Mouse (Mus musculus) lung, embryonic 14.5 days (tissue): Measurements from ENCODE around the gene Hoxa4. TPM values are rescaled to one million over a fixed set of nuclear protein-coding genes. Genes with fewer than 3 reads are reported as not detected.

Source experiments
- ATAC-seq: fragments of 200-750 bp; cut with Nextera tagmentation; 2 replicates; pipeline ENCODE4 v1.8.0; 2017; ENCODE audit warnings: mild to moderate bottlenecking, moderate TSS enrichment, moderate library complexity; ENCODE audit not compliant: insufficient read depth
- DNase-seq: peaks from one replicate; pipeline ENCODE4 v3.0.0-alpha.2; 2015
- H3K27ac ChIP-seq: fragments of 300-500 bp; sonication (generic); 2 replicates; pipeline ENCODE4 v1.5.1; 2014; ENCODE audit warnings: low read depth, mild to moderate bottlenecking, moderate library complexity
- H3K27me3 ChIP-seq: fragments of 300-500 bp; sonication (generic); 2 replicates; pipeline ENCODE4 v1.6.1; 2014; ENCODE audit warnings: low read length, control low read depth; ENCODE audit not compliant: insufficient read depth
- H3K36me3 ChIP-seq: fragments of 300-500 bp; sonication (generic); 2 replicates; pipeline ENCODE4 v1.6.1; 2014; ENCODE audit warnings: control low read depth; ENCODE audit not compliant: insufficient read depth
- H3K4me1 ChIP-seq: fragments of 300-500 bp; sonication (generic); 2 replicates; pipeline ENCODE4 v1.6.1; 2014; ENCODE audit warnings: antibody characterized with exemption, control low read depth; ENCODE audit not compliant: insufficient read depth
- H3K4me2 ChIP-seq: fragments of 300-500 bp; sonication (generic); 2 replicates; pipeline ENCODE4 v1.6.1; 2014; ENCODE audit warnings: mild to moderate bottlenecking
- H3K4me3 ChIP-seq: fragments of 300-500 bp; sonication (generic); 2 replicates; pipeline ENCODE4 v1.5.1; 2014; ENCODE audit warnings: low read depth, low read length
- H3K9ac ChIP-seq: fragments of 300-500 bp; sonication (generic); 2 replicates; pipeline ENCODE4 v1.6.1; 2014
- H3K9me3 ChIP-seq: fragments of 300-500 bp; sonication (generic); 2 replicates; pipeline ENCODE4 v1.6.1; 2016; ENCODE audit warnings: low read depth, low read length, control low read depth
- CTCF ChIP-seq: IDR thresholded peaks from 2 replicates; pipeline ENCODE4 v1.5.1; 2016; ENCODE audit warnings: antibody characterized with exemption, low read depth
- WGBS: fragments of 180-500 bp; shearing (Covaris S2); extraction: QIAGEN DNeasy Blood & Tissue Kit; methylation state at CpG from one replicate; pipeline ENCODE4 v1.1.7; 2014; 5-methylcytosine and 5-hydroxymethylcytosine counted together
- polyA plus RNA-seq: library from polyadenylated mRNA; unstranded; fragments of >200 nt; fragmentation: Nextera tagmentation; extraction: Ambion mirVana; gene quantifications from 2 replicates; pipeline ENCODE4 v1.2.1, GENCODE M21; 2014

Gene Hoxa4
- polyA plus RNA-seq, 1 experiment from 2014 or later, result 7.0 TPM

GRCm38 (mm10) chr6:52213119-52213986, 21.8 kb upstream of the Hoxa4 start, which contains the start of the genes Hoxa3 and Gm28308:
Hoxa3 (minus strand) TSS chr6:52213336.
Gm28308 (minus strand) TSS chr6:52213339.
- H3K27me3 ChIP-seq, result peaks cover 98% of the 10 kb centered on the region
- no peak for TF ChIP-seq CTCF
- peak within 1 kb of the TSS; percentile 43 for H3K4me3 ChIP-seq
- DNase-seq (peak; percentile 80), ATAC-seq (peak; percentile 21; the same call in 1 of the 2 replicates)
- peak within 1 kb of the TSS; percentile 87 for H3K4me2 ChIP-seq
- H3K36me3 ChIP-seq, result no peaks in the 10 kb centered on the region
- 9% methylated on average over 38 of the region's 38 CpGs for WGBS
- H3K27ac ChIP-seq, result peak within 1 kb of the TSS; percentile 85; the same call in 1 of the 2 replicates
- H3K9me3 ChIP-seq, result no peaks in the 10 kb centered on the region
- H3K4me1 ChIP-seq, result 0 out of 2 replicates have a peak, but pooled peaks cover 3% of the 10 kb centered on the region
- H3K9ac ChIP-seq, result peak within 1 kb of the TSS; percentile 40

- peak; percentile 49 for DNase-seq
- ATAC-seq, result no peak
- peak overlapping the region; percentile 40 for H3K9ac ChIP-seq
- 0 out of 2 replicates have a peak, but pooled peaks cover 3% of the 10 kb centered on the region for H3K4me1 ChIP-seq
- peak overlapping the region; percentile 43 for H3K4me3 ChIP-seq
- peaks cover 95% of the 10 kb centered on the region for H3K27me3 ChIP-seq
- 4% methylated on average over 22 of the region's 22 CpGs for WGBS
- no peaks in the 10 kb centered on the region for H3K36me3 ChIP-seq
- TF ChIP-seq CTCF, result no peak
- H3K4me2 ChIP-seq, result peak overlapping the region; percentile 87
- no peaks in the 10 kb centered on the region for H3K9me3 ChIP-seq
- H3K27ac ChIP-seq, result peak overlapping the region; percentile 85; the same call in 1 of the 2 replicates
Observed at GRCm38 (mm10) chr6:52212556-52213118, 21.1 kb upstream of the Hoxa4 start.

GRCm38 (mm10) chr6:52211961-52212360, 20.4 kb upstream of the Hoxa4 start:
- no peak for TF ChIP-seq CTCF
- Histone ChIP-seq H3K4me1 (0 out of 2 replicates have a peak, but pooled peaks cover 3% of the 10 kb centered on the region), H3K27ac (0 out of 2 replicates have a peak overlapping the region, but pooled peaks have one; percentile 50), H3K36me3 (no peaks in the 10 kb centered on the region), H3K9ac (peak overlapping the region; percentile 40), H3K4me2 (peak overlapping the region; percentile 87), H3K9me3 (no peaks in the 10 kb centered on the region), H3K27me3 (peaks cover 92% of the 10 kb centered on the region), H3K4me3 (peak overlapping the region; percentile 43)
- ATAC-seq (no peak), DNase-seq (no peak)
- 6% methylated on average over 13 of the region's 13 CpGs for WGBS

GRCm38 (mm10) chr6:52211170-52211935, 19.8 kb upstream of the Hoxa4 start:
- WGBS, result 3% methylated on average over 37 of the region's 37 CpGs
- peak; percentile 78 for TF ChIP-seq CTCF
- Histone ChIP-seq H3K4me2 (peak overlapping the region; percentile 87), H3K27me3 (peaks cover 91% of the 10 kb centered on the region), H3K27ac (peak overlapping the region; percentile 58; the same call in 1 of the 2 replicates), H3K36me3 (no peaks in the 10 kb centered on the region), H3K9me3 (no peaks in the 10 kb centered on the region), H3K4me1 (0 out of 2 replicates have a peak, but pooled peaks cover 3% of the 10 kb centered on the region), H3K4me3 (peak overlapping the region; percentile 43), H3K9ac (peak overlapping the region; percentile 40)
- DNase-seq (peak; percentile 95), ATAC-seq (peak; percentile 16)

GRCm38 (mm10) chr6:52209685-52210046, 18.1 kb upstream of the Hoxa4 start:
- Histone ChIP-seq H3K4me2 (peak overlapping the region; percentile 87), H3K4me1 (0 out of 2 replicates have a peak, but pooled peaks cover 3% of the 10 kb centered on the region), H3K27ac (peak overlapping the region; percentile 89; the same call in 1 of the 2 replicates), H3K27me3 (peaks cover 90% of the 10 kb centered on the region), H3K36me3 (0 out of 2 replicates have a peak, but pooled peaks cover 5% of the 10 kb centered on the region), H3K9ac (peak overlapping the region; percentile 64), H3K9me3 (no peaks in the 10 kb centered on the region), H3K4me3 (peak overlapping the region; percentile 90)
- no peak for DNase-seq
- 30% methylated on average over 12 of the region's 12 CpGs for WGBS
- ATAC-seq, result no peak
- TF ChIP-seq CTCF, result no peak

GRCm38 (mm10) chr6:52208868-52209684, 17.5 kb upstream of the Hoxa4 start:
- no peak for ATAC-seq

More at GRCm38 (mm10) chr6:52208868-52209684, 17.5 kb upstream of the Hoxa4 start:
- H3K36me3 ChIP-seq, result 0 out of 2 replicates have a peak, but pooled peaks cover 5% of the 10 kb centered on the region
- H3K27ac ChIP-seq, result peak overlapping the region; percentile 89
- TF ChIP-seq CTCF, result no peak
- H3K4me2 ChIP-seq, result peak overlapping the region; percentile 87
- peak overlapping the region; percentile 90 for H3K4me3 ChIP-seq
- 17% methylated on average over 18 of the region's 18 CpGs for whole genome bisulfite sequencing
- H3K4me1 ChIP-seq, result 0 out of 2 replicates have a peak, but pooled peaks cover 3% of the 10 kb centered on the region
- H3K9ac ChIP-seq, result peak overlapping the region; percentile 64
- no peaks in the 10 kb centered on the region for H3K9me3 ChIP-seq
- no peak for DNase-seq
- H3K27me3 ChIP-seq, result peaks cover 90% of the 10 kb centered on the region
